Mouse (Mus musculus) lung, postnatal 10 days (tissue): ENCODE measurements around the gene Srpk1.

Source experiments
- DNase-seq: peaks from one replicate; pipeline ENCODE4 v3.0.0; 2021

Gene Srpk1

GRCm38 (mm10) chr17:28553040-28553793 lies 69.3 kb downstream of the Srpk1 start:
- peak; percentile 88 for DNase-seq

GRCm38 (mm10) chr17:28549111-28549510 lies 73.4 kb downstream of the Srpk1 start, which contains the start of gene Clpsl2:
TSS of gene Clpsl2 (plus strand) at chr17:28549411.
- DNase-seq: no peak

GRCm38 (mm10) chr17:28548550-28548949 lies 74.0 kb downstream of the Srpk1 start:
- DNase-seq: no peak

- peak; percentile 37 for DNase-seq
These were observed 75.6 kb downstream of the Srpk1 start for GRCm38 (mm10) chr17:28546925-28547324.

- DNase-seq: no peak
These were observed 84.6 kb downstream of the Srpk1 start for GRCm38 (mm10) chr17:28537881-28538280.
